Mouse (Mus musculus) spleen, postnatal 14 days (tissue): ENCODE measurements around the gene Tgfbrap1.
"Not testable (repeated sequence)": the region's sequence is repeated elsewhere in the genome, so short reads cannot be mapped to it uniquely, and the experiment has no call there.

Experiments
- DNase-seq, 2 experiments: peaks; one replicate each; pipeline ENCODE4 v3.0.0; 2021 to 2022; ENCODE audit warnings: low spot score in 2 of 2

Tgfbrap1 gene

DNA sequence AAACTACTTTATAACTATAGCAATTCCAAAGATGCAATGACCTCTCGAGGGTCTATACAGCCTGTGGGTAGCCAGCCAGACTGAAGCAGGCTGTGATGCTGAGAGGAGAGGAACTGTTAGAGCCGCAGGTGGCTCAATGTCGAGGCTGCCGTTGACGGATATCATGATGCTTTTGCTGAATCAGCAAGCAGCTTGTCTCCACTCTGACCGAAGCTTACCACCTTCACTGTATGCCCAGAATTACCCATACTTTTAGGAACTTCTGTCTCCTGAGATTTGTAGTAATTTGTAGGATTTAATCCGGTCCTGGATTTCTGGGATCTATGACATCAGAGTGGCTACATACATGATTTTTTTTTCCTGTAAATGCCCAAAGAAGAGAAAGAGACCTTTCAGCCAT is 62.4 kb downstream of the Tgfbrap1 start:
- no peak for DNase-seq

DNA sequence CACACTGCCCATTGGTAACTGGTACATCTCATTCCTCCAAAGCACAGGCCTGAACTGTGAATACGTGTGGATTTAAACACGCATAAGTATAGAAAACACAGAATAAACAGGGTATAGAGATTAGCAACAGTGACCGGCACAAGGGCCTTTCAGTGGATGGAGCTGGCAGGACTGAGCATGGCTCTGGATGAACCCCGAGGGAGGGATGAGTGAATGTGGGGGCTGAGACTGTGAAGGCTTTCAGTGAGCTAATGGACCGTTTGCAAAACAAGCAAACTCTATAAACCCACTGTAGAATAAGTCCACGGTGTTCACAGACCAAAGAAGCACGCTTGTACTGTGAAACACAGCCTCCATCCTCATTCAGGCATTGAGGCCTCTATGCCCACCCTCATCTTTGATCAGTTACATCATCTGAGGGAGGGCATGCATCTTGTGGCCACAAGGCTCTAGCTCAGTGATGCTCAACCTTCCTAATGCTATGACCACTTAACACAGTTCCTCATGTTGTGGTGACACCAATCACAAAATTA is 83.2 kb downstream of the Tgfbrap1 start:
- DNase-seq = not testable (repeated sequence)

DNA sequence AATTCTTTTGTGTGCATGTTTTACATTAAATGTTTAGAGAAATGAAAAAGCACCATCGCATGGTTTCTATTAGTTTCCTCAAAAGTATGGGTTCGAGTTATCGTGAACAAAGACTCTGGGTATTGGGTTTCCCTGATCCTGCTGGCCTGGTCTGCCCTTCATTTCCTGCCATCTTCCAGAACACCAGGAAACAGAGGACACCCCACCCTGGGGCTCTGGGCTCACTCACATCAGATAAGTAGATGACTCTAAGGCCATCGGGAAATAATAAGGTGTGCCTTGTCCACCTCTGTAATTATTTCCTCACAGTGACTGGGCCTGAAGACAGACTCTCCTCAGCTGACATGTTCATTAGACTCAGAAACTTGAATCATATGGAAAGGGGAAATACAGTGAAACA is 88.0 kb downstream of the Tgfbrap1 start:
- no peak for DNase-seq

DNA sequence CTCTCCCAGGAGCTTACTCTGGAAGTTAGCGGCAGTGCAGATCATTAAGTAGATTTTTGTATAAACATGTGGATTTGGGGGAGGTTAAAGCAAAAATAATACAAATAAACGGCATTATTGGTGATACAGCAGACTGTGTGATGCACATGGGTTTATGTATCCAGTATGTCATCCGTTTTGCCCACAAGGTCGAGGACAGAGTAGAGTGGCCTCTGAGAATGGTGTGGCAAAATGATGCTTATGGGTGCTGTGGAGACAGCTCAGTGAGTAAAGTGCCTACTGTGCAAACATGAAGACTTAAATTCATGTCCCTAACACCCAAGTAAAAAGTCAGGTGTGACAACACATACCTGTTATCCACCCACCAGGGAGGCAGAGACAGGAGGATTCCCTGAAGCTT is 91.9 kb downstream of the Tgfbrap1 start:
- no peak for DNase-seq

DNA sequence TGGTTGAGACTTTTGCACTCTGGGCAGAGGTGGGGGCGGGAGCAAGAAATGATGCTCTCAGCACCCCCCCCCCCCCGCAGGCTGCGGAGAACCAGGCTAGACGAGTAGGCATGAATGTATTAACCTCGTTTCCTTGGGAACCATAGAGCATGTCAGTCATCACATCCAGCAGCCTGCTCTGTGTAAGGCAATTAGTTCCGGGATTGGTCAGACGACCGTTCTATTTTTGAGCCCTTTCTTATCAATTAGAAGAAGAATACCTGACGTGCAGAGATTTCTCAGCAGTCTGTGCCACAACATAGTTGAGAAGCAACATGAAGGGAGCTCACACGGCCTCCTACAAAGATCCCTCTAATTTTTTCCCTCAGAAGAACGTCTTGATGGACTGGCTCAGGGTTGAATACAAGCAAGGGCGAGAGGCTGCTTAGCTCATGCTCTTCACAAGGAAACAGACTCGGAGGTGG is 92.4 kb downstream of the Tgfbrap1 start:
- no peak for DNase-seq
